Mouse (Mus musculus): ENCODE data around the gene Pgpep1.

Pgpep1 gene

DNA sequence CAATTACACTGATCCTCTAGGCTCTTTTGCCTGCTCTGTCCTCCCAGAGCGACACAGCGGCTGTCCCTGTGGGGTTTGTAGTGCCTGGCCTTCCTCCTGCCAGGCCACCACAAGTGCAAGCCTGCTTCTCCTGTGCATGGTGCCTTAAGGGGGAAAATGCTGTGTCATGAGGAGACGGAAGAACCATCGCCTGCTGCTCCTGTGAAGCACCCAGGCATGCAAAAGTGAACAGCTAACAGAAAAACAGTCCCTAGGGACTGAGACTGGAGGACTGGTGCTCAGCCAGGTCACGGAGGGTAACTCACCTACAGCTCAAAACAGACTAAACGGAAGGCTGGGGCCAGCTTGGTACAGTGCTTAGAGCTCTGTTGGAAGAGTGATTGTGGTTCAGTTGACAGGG is 24.7 kb downstream of the Pgpep1 start:
- DNase-seq (ENCODE audit: extremely low spot score, low read depth, low spot score) = no peak

GRCm38 (mm10) chr8:70634066-70634465 is 26.1 kb downstream of the Pgpep1 start:
- DNase-seq (ENCODE audit: extremely low spot score, low read depth, low spot score) = no peak

DNA sequence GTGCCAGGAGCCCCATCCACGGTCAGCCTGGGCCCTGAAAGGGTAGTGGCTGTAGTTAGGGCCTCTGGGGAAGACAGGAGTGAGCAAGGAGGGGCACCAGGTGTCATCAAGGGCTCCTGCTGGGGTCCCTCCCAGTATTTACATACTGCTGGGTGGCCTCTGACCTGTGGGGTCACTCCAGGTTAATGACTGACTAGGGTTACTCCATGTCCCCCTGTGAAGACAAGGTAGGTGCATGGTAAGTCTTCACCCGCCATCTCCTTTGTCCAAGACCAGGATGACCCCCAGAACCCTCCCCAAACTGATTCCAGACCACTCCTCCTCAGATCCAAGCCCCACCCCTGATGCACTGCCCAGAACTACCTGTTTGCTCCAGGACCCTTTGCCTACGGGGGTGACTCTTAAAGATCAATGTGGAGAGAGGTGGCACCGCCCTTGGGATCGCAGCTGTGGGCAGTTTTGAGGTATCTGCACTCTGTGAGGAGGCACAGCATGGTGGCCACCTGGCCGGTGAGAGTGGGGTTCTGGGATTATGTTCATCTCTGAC is 27.8 kb downstream of the Pgpep1 start, which contains the start of gene Gdf15:
Gene Gdf15, minus strand, starts transcription at position 111 of the 547 bp plus-strand sequence.
- DNase-seq (ENCODE audit: extremely low spot score, low read depth, low spot score) = no peak

GRCm38 (mm10) chr8:70631436-70631835 is 28.8 kb downstream of the Pgpep1 start:
- DNase-seq (ENCODE audit: extremely low spot score, low read depth, low spot score) = no peak

- no peak for DNase-seq (ENCODE audit: extremely low spot score, low read depth, low spot score)
Observed at GRCm38 (mm10) chr8:70630532-70631381, 29.4 kb downstream of the Pgpep1 start.

DNA sequence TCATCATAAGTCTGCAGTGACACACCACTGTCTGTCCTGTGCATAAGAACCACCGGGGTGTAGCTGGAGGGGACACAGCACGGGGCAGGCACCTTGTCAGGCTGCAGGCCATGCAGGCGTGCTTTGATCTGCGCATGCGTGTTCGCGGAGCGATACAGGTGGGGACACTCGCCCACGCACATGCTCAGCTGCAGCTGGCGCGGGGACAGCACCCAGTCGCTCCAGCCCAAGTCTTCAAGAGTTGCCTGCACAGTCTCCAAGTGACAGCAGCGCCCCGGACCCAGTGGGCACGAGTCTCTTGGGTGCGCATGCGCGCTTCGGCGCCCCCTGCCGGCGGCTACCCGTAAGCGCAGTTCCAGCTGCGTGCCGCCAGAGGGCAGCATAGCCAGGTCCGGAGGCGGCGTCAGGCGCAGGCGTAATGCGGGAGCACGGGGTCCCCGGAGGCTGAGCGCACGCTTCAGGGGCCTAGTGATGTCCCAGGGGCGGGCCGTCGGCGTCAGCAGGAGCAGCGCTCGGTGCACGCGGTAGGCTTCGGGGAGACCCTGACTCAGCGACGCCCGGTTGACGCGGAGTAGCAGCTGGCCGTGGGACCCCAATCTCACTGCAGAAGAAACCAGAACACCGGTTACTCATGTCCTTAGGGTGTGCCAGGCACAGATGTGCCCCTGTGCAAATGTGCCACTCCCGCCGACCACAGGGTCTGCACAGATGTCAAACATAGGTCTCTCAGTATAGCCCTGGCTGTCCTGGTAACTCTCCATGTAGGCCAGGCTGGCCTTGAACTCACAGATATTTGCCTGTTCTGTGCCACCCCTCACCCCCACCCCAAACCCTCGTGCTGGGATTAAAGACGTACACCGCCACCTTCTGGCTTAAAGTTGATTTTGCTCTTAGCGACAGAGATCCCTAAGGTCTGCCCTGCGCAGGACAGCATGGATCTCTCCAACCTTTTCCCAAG is 30.3 kb downstream of the Pgpep1 start:
- no peak for DNase-seq (ENCODE audit: extremely low spot score, low read depth, low spot score)

GRCm38 (mm10) chr8:70628986-70629490 is 31.1 kb downstream of the Pgpep1 start:
- no peak for DNase-seq (ENCODE audit: extremely low spot score, low read depth, low spot score)

GRCm38 (mm10) chr8:70627041-70627440 is 33.1 kb downstream of the Pgpep1 start:
- DNase-seq (ENCODE audit: extremely low spot score, low read depth, low spot score) = no peak

- no peak for DNase-seq (ENCODE audit: extremely low spot score, low read depth, low spot score)
Observed at GRCm38 (mm10) chr8:70625104-70625503, 35.1 kb downstream of the Pgpep1 start.

DNA sequence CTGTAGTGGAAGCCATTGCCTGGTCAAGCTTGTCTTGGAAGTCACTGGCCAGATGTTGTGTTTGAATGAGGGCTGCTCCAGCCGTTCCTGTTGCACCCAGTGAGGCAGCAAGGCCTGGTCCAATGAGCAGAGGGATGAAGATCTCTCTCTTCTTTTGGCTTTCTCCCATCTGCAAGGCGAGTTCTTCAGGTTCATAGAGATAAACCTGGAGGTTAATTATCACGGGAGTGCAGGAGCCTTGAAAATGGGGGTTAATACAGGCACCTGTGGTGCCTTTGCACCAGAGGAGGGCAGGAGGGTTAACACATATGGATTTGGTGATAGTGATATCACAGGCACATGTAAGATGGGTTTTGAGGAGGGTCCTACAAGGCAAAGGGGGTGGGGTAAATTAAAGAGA is 38.0 kb downstream of the Pgpep1 start:
- no peak for DNase-seq (ENCODE audit: extremely low spot score, low read depth, low spot score)

- DNase-seq (ENCODE audit: extremely low spot score, low read depth, low spot score) = no peak
Observed at GRCm38 (mm10) chr8:70618888-70619334, 41.3 kb downstream of the Pgpep1 start.

- no peak for DNase-seq (ENCODE audit: extremely low spot score, low read depth, low spot score)
Observed at GRCm38 (mm10) chr8:70617985-70618384, 42.2 kb downstream of the Pgpep1 start.

DNA sequence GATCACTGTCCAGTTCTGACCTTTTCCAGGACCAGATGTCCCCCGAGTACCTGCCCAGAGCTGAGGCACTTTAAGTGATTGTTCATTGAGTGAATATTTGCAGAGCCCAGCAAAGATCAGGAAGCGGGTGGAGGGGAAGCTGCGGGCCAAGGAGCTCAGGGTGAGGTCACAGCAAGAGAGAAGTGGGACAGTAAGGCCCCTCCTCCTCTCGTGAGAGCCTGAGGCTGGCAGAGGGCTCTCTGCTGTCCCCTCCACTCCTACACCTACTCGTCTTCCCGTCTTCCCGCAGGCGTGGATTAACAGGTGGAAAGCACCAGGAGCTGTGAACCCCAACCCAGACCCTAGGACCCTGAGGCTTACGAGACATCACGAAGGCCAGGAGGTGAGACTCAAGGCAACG is 43.5 kb downstream of the Pgpep1 start:
- DNase-seq (ENCODE audit: extremely low spot score, low read depth, low spot score) = no peak

DNA sequence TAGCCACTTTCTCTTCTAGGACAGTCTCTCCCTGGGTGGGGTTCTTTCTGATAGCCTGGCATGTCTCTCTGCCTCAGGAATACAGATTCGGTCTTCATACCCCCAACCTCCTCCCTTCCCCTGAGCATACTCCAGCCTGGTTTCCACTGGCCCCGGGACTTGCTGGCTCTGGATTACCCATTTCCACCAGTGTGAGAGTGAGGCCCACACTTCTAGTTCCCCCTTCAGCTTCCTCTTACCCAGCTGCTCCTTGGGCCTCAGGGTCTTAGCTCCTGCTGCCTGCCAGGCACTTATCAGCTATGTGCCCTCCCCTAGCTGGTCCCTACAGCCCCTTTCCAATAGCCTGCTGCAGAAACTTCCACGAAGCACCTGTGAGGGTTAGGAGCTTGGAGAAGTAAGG is 44.3 kb downstream of the Pgpep1 start, which contains the start of gene Lrrc25:
Gene Lrrc25, plus strand, starts transcription at position 262 of the 400 bp plus-strand sequence.
- no peak for DNase-seq (ENCODE audit: extremely low spot score, low read depth, low spot score)

DNA sequence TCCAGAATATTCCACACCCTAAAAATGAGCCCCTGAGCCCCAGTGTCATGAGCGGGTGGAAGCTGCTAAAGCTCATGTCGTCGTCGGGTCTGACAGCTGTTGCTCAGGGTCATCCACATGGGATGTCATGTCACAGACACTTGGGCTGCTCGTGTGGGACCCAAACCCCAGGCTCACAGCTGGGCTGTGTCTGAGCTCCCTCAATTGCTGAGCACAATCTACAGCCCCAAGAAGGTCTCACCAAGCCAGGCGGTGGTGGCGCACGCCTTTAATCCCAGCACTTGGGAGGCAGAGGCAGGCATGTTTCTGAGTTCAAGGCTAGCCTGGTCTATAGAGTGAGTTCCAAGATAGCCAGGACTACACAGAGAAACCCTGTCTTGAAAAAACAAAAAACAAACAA is 44.9 kb downstream of the Pgpep1 start:
- DNase-seq (ENCODE audit: extremely low spot score, low read depth, low spot score) = no peak

GRCm38 (mm10) chr8:70614469-70614868 is 45.7 kb downstream of the Pgpep1 start:
- no peak for DNase-seq (ENCODE audit: extremely low spot score, low read depth, low spot score)

- no peak for DNase-seq (ENCODE audit: extremely low spot score, low read depth, low spot score)
Observed at GRCm38 (mm10) chr8:70613763-70614162, 46.4 kb downstream of the Pgpep1 start.

DNA sequence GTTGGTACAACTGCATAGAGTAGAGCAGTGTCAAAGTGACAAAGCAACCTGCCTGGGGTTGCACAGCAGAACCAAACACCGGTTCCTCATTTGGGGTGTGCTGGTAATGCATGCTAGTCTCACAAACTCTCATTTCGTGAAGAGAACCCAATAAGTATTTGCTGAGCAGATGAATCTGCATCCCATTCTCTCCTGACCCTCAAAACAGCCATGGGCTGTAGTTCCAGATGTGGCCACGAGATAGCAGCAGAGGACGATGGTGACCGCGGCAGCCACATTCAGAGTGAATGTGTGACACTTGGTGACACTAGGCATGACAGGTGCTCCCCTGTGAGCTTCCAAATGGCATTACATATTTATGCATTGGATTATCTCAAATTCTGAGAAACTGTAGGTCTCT is 48.3 kb downstream of the Pgpep1 start:
- peak; percentile 80 for DNase-seq (ENCODE audit: extremely low spot score, low read depth, low spot score)

DNA sequence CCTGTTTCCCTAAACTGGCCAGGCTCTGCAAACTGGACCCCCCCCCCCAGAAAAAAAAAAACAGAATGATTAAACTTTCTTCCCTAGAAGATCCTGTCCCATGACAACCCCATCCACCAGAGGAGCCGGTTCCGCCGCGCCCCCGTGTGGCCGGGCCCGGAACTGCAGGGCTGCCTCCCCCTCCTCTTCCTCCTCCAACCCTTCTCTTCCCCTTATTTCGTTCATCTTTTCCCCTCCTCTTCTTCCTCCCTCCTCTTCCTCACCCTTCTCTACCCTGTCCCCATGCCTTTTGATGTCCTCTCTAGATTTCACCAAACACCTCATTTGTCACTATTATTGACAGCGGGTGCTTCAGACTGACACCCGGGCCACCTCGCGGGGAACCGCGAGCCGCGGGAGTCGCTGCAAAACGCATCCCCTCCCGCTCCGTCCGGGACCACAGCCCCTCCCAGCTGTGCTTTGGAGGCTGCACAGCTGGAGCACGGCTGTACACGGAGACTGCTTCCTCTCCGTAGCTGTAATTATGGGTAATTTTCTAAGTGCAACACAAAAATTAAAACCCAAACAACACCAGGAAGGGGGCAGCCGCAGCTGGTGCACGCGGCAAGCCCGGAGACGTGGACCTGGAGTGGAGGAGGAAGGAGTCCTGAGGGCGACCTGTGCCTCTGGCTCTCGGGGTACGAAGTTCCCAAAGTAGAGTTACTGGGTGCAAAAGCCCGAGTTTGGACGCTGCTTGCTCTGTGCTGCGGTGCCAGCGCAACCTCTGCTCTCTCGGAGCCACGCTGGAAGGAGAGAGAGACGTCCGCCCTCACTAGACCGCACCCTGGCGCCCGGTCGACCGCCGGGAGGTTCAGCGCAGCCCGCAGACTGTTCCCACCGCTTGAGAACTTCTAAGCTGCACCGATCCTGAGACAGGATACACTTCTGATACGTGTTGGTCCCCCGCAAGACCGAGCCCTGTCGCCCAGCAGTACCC is 49.1 kb downstream of the Pgpep1 start:
- peak; percentile 37 for DNase-seq (ENCODE audit: extremely low spot score, low read depth, low spot score)
